ENCODE assay signal across 8 mouse cellular contexts in the genomic region with DNA sequence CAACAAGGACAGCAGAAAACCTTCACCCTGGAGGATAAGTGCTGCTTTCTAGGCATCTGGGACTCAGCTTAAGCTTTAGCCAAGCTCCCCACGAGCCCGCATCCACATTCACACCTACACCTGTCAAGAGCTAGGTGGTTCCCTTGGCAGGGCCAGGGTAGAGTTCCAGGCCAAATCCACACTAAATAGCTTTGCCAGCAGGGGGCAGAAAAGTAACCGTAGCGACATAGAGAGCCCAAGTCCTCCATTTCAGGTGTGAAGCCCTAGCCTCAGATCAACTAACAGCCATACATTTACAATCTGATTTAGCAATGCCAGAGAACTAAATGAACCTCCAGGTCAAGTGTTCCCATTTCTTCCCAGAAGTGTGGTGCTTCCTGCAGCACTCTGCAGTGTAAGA.
DNase-seq lines count a peak whose midpoint lies in the region; ATAC-seq and TF ChIP-seq lines count a peak whose summit lies in the region.

No protein-coding gene starts in this region.

- H3K4me1 ChIP-seq in forebrain, embryonic 13.5 days: peaks cover 12% of the 10 kb centered on the region; the same call in 1 of the 2 replicates
- 0 out of 2 replicates have a peak, but pooled peaks cover 3% of the 10 kb centered on the region for H3K4me1 ChIP-seq in midbrain, postnatal 0 days (ENCODE audit: insufficient read depth, low read length)

- 36% methylated on average over 4 of the region's 4 CpGs for WGBS in forebrain, embryonic 13.5 days
- WGBS in midbrain, postnatal 0 days: 38% methylated on average over 4 of the region's 4 CpGs

- no peak overlapping the region for H3K27ac ChIP-seq in forebrain, embryonic 13.5 days
- H3K27ac ChIP-seq in midbrain, postnatal 0 days (ENCODE audit: low read depth, low read length): no peak overlapping the region

- intact Hi-C loops in left cerebral cortex, postnatal 14 days (cut with DNase I): loop anchor here (5.0 to 10.0 kb wide), 2 partner anchors 152 to 220 kb away; partner anchors contain the start of gene Pak3

- TF ChIP-seq CTCF in midbrain, postnatal 0 days (IDR thresholded peaks at IDR 0.05): peak; percentile 59

- 0 out of 2 replicates have a peak overlapping the region, but pooled peaks have one; percentile 15 for H3K4me3 ChIP-seq in forebrain, embryonic 13.5 days
- H3K4me3 ChIP-seq in midbrain, postnatal 0 days (ENCODE audit: low read depth, low read length): peak overlapping the region; percentile 13; the same call in 1 of the 2 replicates

- no peak for ATAC-seq in forebrain, embryonic 13.5 days
- no peak for ATAC-seq in midbrain, postnatal 0 days (ENCODE audit: low FRiP score)
- ATAC-seq in erythroid progenitor cell, adult 5-6 weeks (replicated peaks; ENCODE audit: low FRiP score, poor library complexity, severe bottlenecking): no peak

- peak overlapping the region; percentile 61 for H3K4me2 ChIP-seq in forebrain, embryonic 13.5 days
- peak overlapping the region; percentile 48 for H3K4me2 ChIP-seq in midbrain, postnatal 0 days (ENCODE audit: low read depth, low read length, poor library complexity, severe bottlenecking)

- no peaks in the 10 kb centered on the region for H3K36me3 ChIP-seq in forebrain, embryonic 13.5 days (ENCODE audit: poor library complexity, severe bottlenecking)
- no peaks in the 10 kb centered on the region for H3K36me3 ChIP-seq in midbrain, postnatal 0 days (ENCODE audit: insufficient read depth, low read length)

- no peaks in the 10 kb centered on the region for H3K27me3 ChIP-seq in forebrain, embryonic 13.5 days
- no peaks in the 10 kb centered on the region for H3K27me3 ChIP-seq in midbrain, postnatal 0 days (ENCODE audit: insufficient read depth, low read length)

- no peak overlapping the region for H3K9ac ChIP-seq in forebrain, embryonic 13.5 days
- no peak overlapping the region for H3K9ac ChIP-seq in midbrain, postnatal 0 days (replicated peaks; ENCODE audit: low read length, poor library complexity, severe bottlenecking)

- no peaks in the 10 kb centered on the region for H3K9me3 ChIP-seq in forebrain, embryonic 13.5 days (replicated peaks)
- H3K9me3 ChIP-seq in midbrain, postnatal 0 days (ENCODE audit: low read length): no peaks in the 10 kb centered on the region

- peak; percentile 5 to 40 for DNase-seq in adrenal gland, adult (ENCODE audit: inconsistent age in 2 of 2, low spot score in 1 of 2)
- DNase-seq in adrenal gland, adult 18-20 months (ENCODE audit: low spot score in 2 of 2): no peak
- DNase-seq in left cerebral cortex, postnatal 14 days (ENCODE audit: low spot score in 2 of 2): peak; percentile 23 to 37
- DNase-seq in left cerebral cortex, adult 11 months (ENCODE audit: low spot score): no peak
- no peak for DNase-seq in midbrain, postnatal 0 days (ENCODE audit: low spot score)
- no peak for DNase-seq in spleen, adult 12 weeks (ENCODE audit: low spot score)

Comparison
In these comparisons a context has a peak if more than half of its experiments do, and no peak if none do; other contexts are left out.
1. DNase-seq: peak in adrenal gland, adult (2 of 2) and left cerebral cortex, postnatal 14 days (2 of 2); none in adrenal gland, adult 18-20 months (0 of 2), left cerebral cortex, adult 11 months (single experiment), midbrain, postnatal 0 days (single experiment) and spleen, adult 12 weeks (single experiment).